Mouse (Mus musculus) midbrain, embryonic 14.5 days (tissue): Measurements from ENCODE around the gene Fam221b. TPM values are rescaled to one million over a fixed set of nuclear protein-coding genes. Genes with fewer than 3 reads are reported as not detected.

Experiments used
- ATAC-seq: fragments of 200-750 bp; cut with Nextera tagmentation; 2 replicates; pipeline ENCODE4 v1.8.0; 2017; ENCODE audit warnings: moderate number of reproducible peaks, moderate library complexity; ENCODE audit not compliant: low FRiP score, low TSS enrichment
- DNase-seq: peaks from one replicate; pipeline ENCODE4 v3.0.0-alpha.2; 2015
- H3K27ac ChIP-seq: fragments of 300-500 bp; sonication (generic); replicated peaks from 2 replicates; pipeline ENCODE4 v1.5.1; 2014; ENCODE audit warnings: mild to moderate bottlenecking, low read depth, low read length, moderate library complexity
- H3K27me3 ChIP-seq: fragments of 300-500 bp; sonication (generic); 2 replicates; pipeline ENCODE4 v1.6.1; 2014; ENCODE audit warnings: low read length, control low read depth, mixed read lengths; ENCODE audit not compliant: control insufficient read depth, insufficient read depth
- H3K36me3 ChIP-seq: fragments of 300-500 bp; sonication (generic); 2 replicates; pipeline ENCODE4 v1.6.1; 2014; ENCODE audit warnings: low read length, control low read depth; ENCODE audit not compliant: control insufficient read depth, insufficient read depth
- H3K4me1 ChIP-seq: fragments of 300-500 bp; sonication (generic); 2 replicates; pipeline ENCODE4 v1.6.1; 2014; ENCODE audit warnings: mild to moderate bottlenecking, antibody characterized with exemption, low read length, control low read depth; ENCODE audit not compliant: control insufficient read depth, insufficient read depth
- H3K4me2 ChIP-seq: fragments of 300-500 bp; sonication (generic); 2 replicates; pipeline ENCODE4 v1.6.1; 2014; ENCODE audit warnings: mild to moderate bottlenecking, low read length, moderate library complexity
- H3K4me3 ChIP-seq: fragments of 300-500 bp; sonication (generic); replicated peaks from 2 replicates; pipeline ENCODE4 v1.5.1; 2014; ENCODE audit warnings: low read depth, low read length
- H3K9ac ChIP-seq: fragments of 300-500 bp; sonication (generic); replicated peaks from 2 replicates; pipeline ENCODE4 v1.6.1; 2014; ENCODE audit warnings: mild to moderate bottlenecking, low read length, moderate library complexity
- H3K9me3 ChIP-seq: fragments of 300-500 bp; sonication (generic); 2 replicates; pipeline ENCODE4 v1.6.1; 2016; ENCODE audit warnings: low read length, control low read depth, mixed read lengths; ENCODE audit not compliant: control insufficient read depth
- WGBS: fragments of 180-500 bp; shearing (Covaris S2); extraction: QIAGEN DNeasy Blood & Tissue Kit; methylation state at CpG from one replicate; pipeline ENCODE4 v1.1.7; 2014; 5-methylcytosine and 5-hydroxymethylcytosine counted together
- polyA plus RNA-seq: library from polyadenylated mRNA; unstranded; fragments of >200 nt; fragmentation: Nextera tagmentation; extraction: Ambion mirVana; gene quantifications from 2 replicates; pipeline ENCODE4 v1.2.1, GENCODE M21; 2014

The Fam221b gene
- 2.7 and 2.9 TPM in 2 replicates for polyA plus RNA-seq

GRCm38 (mm10) chr4:43668782-43669427 lies at the start of gene Fam221b, which contains the start of gene Tmem8b:
Gene Fam221b (minus strand): TSS chr4:43669145.
Gene Tmem8b (plus strand): TSS chr4:43668971.
- under 1% methylated on average over 27 of the region's 41 CpGs for WGBS
- ATAC-seq (peak; percentile 92), DNase-seq (peak; percentile 96)
- Histone ChIP-seq H3K9ac (peak within 1 kb of the TSS; percentile 95), H3K27me3 (no peaks in the 10 kb centered on the region), H3K27ac (peak within 1 kb of the TSS; percentile 73), H3K4me3 (peak within 1 kb of the TSS; percentile 93), H3K4me2 (peak within 1 kb of the TSS; percentile 83), H3K36me3 (peaks cover 2% of the 10 kb centered on the region; the same call in 1 of the 2 replicates), H3K4me1 (peaks cover 28% of the 10 kb centered on the region), H3K9me3 (no peaks in the 10 kb centered on the region)

- no peak overlapping the region for H3K27ac ChIP-seq
- WGBS: 40% methylated on average over 7 of the region's 7 CpGs
- DNase-seq (no peak), ATAC-seq (no peak)
- H3K9ac ChIP-seq: no peak overlapping the region
- H3K36me3 ChIP-seq: no peaks in the 10 kb centered on the region
- H3K9me3 ChIP-seq: no peaks in the 10 kb centered on the region
- no peak overlapping the region for H3K4me2 ChIP-seq
- no peaks in the 10 kb centered on the region for H3K4me1 ChIP-seq
- no peak overlapping the region for H3K4me3 ChIP-seq
- no peaks in the 10 kb centered on the region for H3K27me3 ChIP-seq
Observed at GRCm38 (mm10) chr4:43713652-43714219, 44.8 kb upstream of the Fam221b start.

DNA sequence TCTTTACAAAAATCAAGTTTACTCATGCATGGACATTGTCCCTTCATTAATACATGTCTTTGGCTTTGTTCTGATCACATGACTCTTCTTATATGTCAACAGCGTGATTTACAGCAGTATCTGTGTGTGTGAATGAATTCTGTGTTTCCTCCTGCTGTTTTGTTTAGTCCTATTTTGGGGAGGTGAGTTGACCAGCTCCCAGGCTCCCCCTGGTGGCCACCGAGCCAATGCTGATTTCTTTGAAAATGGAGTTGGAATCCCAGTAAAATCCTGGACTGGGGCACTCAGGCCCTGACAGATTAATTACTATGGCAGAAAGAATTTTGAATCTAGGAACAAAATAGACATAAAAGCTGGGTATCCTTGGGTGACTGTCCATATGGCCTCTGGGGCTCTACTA lies 42.9 kb upstream of the Fam221b start:
- WGBS: 4% methylated on average over 2 of the region's 2 CpGs
- no peak for ATAC-seq

GRCm38 (mm10) chr4:43709869-43710268 lies 40.9 kb upstream of the Fam221b start, which contains the start of gene Olfr71:
Gene Olfr71 (minus strand): TSS chr4:43710255.
- Histone ChIP-seq H3K4me1 (no peaks in the 10 kb centered on the region), H3K9ac (no peak within 1 kb of the TSS), H3K27ac (no peak within 1 kb of the TSS), H3K9me3 (no peaks in the 10 kb centered on the region), H3K4me2 (no peak within 1 kb of the TSS), H3K36me3 (no peaks in the 10 kb centered on the region), H3K27me3 (no peaks in the 10 kb centered on the region), H3K4me3 (no peak within 1 kb of the TSS)
- 77% methylated on average over 6 of the region's 6 CpGs for WGBS
- DNase-seq (no peak), ATAC-seq (no peak)

More for the DNA sequence above, 42.9 kb upstream of the Fam221b start:
- Histone ChIP-seq H3K36me3 (no peaks in the 10 kb centered on the region), H3K4me2 (no peak overlapping the region), H3K4me1 (no peaks in the 10 kb centered on the region), H3K27me3 (no peaks in the 10 kb centered on the region), H3K9ac (no peak overlapping the region), H3K4me3 (no peak overlapping the region), H3K9me3 (no peaks in the 10 kb centered on the region), H3K27ac (no peak overlapping the region)
- DNase-seq: peak; percentile 84

DNA sequence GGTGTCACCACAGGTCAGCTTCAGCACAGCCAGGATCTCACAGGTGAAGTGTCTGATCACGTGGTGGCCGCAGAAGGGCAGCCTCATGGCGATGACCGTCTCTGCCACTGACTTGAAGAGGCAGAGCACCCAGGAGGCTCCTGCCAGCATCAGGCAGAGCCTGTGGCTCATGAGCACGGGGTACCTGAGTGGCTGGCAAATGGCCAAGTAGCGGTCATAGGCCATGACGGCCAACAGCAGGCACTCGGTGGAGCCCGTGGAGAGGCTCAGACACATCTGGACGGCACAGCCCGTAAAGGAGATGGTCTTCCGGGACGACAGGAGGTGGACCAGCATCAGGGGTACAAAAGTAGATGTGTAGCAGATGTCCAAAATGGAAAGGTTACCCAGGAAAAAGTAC lies 37.0 kb upstream of the Fam221b start:
- no peak for DNase-seq
- no peaks in the 10 kb centered on the region for H3K4me1 ChIP-seq
- no peak overlapping the region for H3K27ac ChIP-seq
- no peak overlapping the region for H3K9ac ChIP-seq
- WGBS: 90% methylated on average over 13 of the region's 13 CpGs
- no peak for ATAC-seq
- no peak overlapping the region for H3K4me3 ChIP-seq
- H3K4me2 ChIP-seq: no peak overlapping the region
- no peaks in the 10 kb centered on the region for H3K27me3 ChIP-seq
- H3K36me3 ChIP-seq: no peaks in the 10 kb centered on the region
- H3K9me3 ChIP-seq: no peaks in the 10 kb centered on the region

- H3K36me3 ChIP-seq: no peaks in the 10 kb centered on the region
- no peak overlapping the region for H3K9ac ChIP-seq
- H3K27ac ChIP-seq: no peak overlapping the region
- H3K4me2 ChIP-seq: no peak overlapping the region
- H3K4me3 ChIP-seq: no peak overlapping the region
- ATAC-seq (no peak), DNase-seq (no peak)
- WGBS: 63% methylated on average over 8 of the region's 8 CpGs
- H3K4me1 ChIP-seq: no peaks in the 10 kb centered on the region
- H3K27me3 ChIP-seq: no peaks in the 10 kb centered on the region
- no peaks in the 10 kb centered on the region for H3K9me3 ChIP-seq
Observed at GRCm38 (mm10) chr4:43703851-43704250, 34.9 kb upstream of the Fam221b start.

DNA sequence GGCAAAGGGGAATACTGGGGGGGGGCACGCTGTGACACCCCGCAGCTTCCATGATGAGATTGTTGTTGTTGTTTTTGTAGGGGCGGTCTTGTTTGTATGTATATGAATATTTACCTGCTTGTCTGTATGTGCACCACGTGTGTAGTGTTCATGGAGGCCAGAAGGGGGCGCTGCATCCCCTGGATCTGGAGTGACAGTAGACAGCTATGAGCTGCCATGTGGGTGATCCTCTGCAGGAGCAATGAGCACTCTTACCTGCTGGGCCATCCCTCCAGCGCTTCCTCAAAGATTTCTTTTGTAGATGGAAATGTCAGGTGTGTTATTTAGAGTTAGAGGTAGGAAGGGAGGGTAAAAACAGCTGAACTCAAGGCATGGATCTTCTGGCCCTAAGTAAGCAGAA lies 34.5 kb upstream of the Fam221b start:
- Histone ChIP-seq H3K27ac (no peak overlapping the region), H3K4me3 (no peak overlapping the region), H3K27me3 (no peaks in the 10 kb centered on the region), H3K4me1 (no peaks in the 10 kb centered on the region), H3K9me3 (no peaks in the 10 kb centered on the region), H3K36me3 (no peaks in the 10 kb centered on the region), H3K9ac (no peak overlapping the region), H3K4me2 (no peak overlapping the region)
- WGBS: 80% methylated on average over 6 of the region's 6 CpGs
- DNase-seq (no peak), ATAC-seq (no peak)

DNA sequence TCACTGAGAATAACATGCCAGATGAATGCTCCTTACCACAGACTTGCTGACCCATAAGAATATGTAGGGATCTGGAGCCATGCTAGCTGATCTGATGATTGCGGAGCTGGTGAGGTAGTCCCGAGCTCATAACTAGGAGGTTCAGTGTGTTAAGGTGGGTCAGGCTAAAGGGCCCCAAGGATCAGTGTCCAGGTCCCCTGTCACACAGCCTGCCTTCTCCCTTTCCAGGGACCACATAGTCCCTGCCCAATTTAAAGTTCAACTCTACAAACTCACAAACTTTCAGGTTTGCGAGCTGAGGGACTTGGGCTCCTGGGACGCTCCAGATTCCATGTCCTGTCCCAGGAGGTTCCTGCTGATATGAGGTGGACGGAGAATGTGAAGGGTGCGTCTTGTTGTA lies 31.8 kb upstream of the Fam221b start, which contains the start of gene Olfr70:
TSS of gene Olfr70 (minus strand) at position 101 of the 400 bp plus-strand sequence.
- WGBS: 90% methylated on average over 6 of the region's 6 CpGs
- ATAC-seq: no peak
- H3K4me1 ChIP-seq: no peaks in the 10 kb centered on the region

DNA sequence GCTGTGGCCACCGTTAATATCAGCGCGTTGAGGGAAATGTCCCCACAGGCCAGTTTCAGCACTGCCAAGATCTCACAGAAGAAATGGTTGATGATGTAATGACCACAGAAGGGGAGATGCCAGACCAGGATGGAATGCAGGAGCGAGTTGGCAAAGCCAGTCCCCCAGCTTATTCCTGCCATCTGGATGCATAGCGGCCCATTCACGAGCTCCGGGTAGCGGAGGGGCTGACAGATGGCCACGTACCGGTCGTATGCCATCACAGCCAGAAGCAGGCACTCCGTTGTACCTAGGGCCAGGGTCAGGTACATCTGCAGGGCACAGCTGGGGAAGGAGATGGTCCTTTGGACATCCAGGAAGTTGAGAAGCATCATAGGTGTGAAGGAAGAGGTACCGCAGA lies 27.6 kb upstream of the Fam221b start:
- no peaks in the 10 kb centered on the region for H3K9me3 ChIP-seq
- no peak overlapping the region for H3K9ac ChIP-seq
- H3K36me3 ChIP-seq: peaks cover 2% of the 10 kb centered on the region; the same call in 1 of the 2 replicates
- no peak overlapping the region for H3K4me3 ChIP-seq
- ATAC-seq: no peak
- no peaks in the 10 kb centered on the region for H3K4me1 ChIP-seq
- no peak overlapping the region for H3K4me2 ChIP-seq
- H3K27me3 ChIP-seq: no peaks in the 10 kb centered on the region
- 89% methylated on average over 13 of the region's 13 CpGs for WGBS
- H3K27ac ChIP-seq: no peak overlapping the region
- DNase-seq: no peak

More for the DNA sequence above, 31.8 kb upstream of the Fam221b start, which contains the start of gene Olfr70:
- no peak within 1 kb of the TSS for H3K9ac ChIP-seq
- no peak within 1 kb of the TSS for H3K27ac ChIP-seq
- H3K27me3 ChIP-seq: no peaks in the 10 kb centered on the region
- DNase-seq: no peak
- no peaks in the 10 kb centered on the region for H3K36me3 ChIP-seq
- H3K4me3 ChIP-seq: no peak within 1 kb of the TSS
- H3K4me2 ChIP-seq: no peak within 1 kb of the TSS
- no peaks in the 10 kb centered on the region for H3K9me3 ChIP-seq
